Mouse (Mus musculus) ES-E14 (cell line): ENCODE measurements around the gene Gm49322.

Experiments used
- CHD2 ChIP-seq: IDR thresholded peaks from 2 replicates; pipeline ENCODE4 v1.6.1; 2014; ENCODE audit warnings: mild to moderate bottlenecking, low read depth, low read length, inconsistent platforms
- MAFK ChIP-seq: IDR thresholded peaks from 2 replicates; pipeline ENCODE4 v1.6.1; 2014; ENCODE audit warnings: mild to moderate bottlenecking, low read depth, low read length, inconsistent platforms; ENCODE audit not compliant: insufficient read depth
- ZC3H11A ChIP-seq: IDR thresholded peaks from 2 replicates; pipeline ENCODE4 v1.6.1; 2012; ENCODE audit warnings: low read depth, mild to moderate bottlenecking, inconsistent platforms, low read length, borderline replicate concordance
- ZNF384 ChIP-seq: IDR thresholded peaks from 2 replicates; pipeline ENCODE4 v1.6.1; 2012; ENCODE audit warnings: low read depth, low read length, inconsistent platforms

DNA sequence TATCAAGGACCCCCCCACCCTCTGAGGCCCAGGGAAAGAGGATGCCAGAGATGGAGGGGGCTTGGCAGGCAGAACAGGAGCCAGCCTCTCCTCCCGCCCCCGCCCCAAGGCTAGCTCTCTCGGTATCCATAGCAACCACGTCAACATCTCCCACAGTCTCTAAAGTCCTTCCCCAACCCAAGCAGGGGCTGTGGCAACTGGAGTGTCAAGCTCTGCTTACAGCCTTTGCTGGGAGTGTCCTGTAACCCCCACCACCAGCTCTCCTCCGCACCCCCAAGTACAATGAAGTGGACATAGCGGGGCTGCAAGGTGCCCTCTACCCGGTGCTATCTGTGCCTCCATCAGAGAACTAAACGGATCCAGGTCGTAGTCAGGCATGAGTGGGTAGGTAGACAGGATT, 31.9 kb upstream of the Gm49322 start:
- TF ChIP-seq ZNF384 (no peak), CHD2 (no peak), ZC3H11A (no peak), MAFK (no peak)
